Mouse (Mus musculus) myocyte (in vitro differentiated cells): ENCODE data around the gene Tiam1. TPM values are rescaled to one million over a fixed set of nuclear protein-coding genes. Genes with fewer than 3 reads are reported as not detected.
A peak's percentile ranks its signal among the peaks of the same experiment; 100 is the strongest.

ENCODE experiments used
- H3K27me3 ChIP-seq: one replicate; pipeline ENCODE4 v1.6.1; 2011; ENCODE audit not compliant: control insufficient read depth, insufficient read depth, insufficient read length
- H3K36me3 ChIP-seq: one replicate; pipeline ENCODE4 v1.6.1; 2011; ENCODE audit not compliant: control insufficient read depth, insufficient read depth
- H3K4me2 ChIP-seq: one replicate; pipeline ENCODE4 v1.6.1; 2011; ENCODE audit warnings: low read depth, control low read depth
- H3K4me3 ChIP-seq: one replicate; pipeline ENCODE4 v1.5.1; 2011; ENCODE audit warnings: mild to moderate bottlenecking, control low read depth, moderate library complexity
- H3K79me2 ChIP-seq: one replicate; pipeline ENCODE4 v1.6.1; 2011; ENCODE audit not compliant: control insufficient read depth, insufficient read depth
- H3ac ChIP-seq: one replicate; pipeline ENCODE4 v1.6.1; 2011; ENCODE audit not compliant: control insufficient read depth, insufficient read length
- CEBPB ChIP-seq: IDR thresholded peaks from 2 replicates; pipeline ENCODE4 v1.6.1; 2011; ENCODE audit warnings: mild to moderate bottlenecking, moderate library complexity; ENCODE audit not compliant: poor library complexity, insufficient read depth, severe bottlenecking
- E2F4 ChIP-seq: IDR thresholded peaks from one replicate; pipeline ENCODE4 v1.6.1; 2011; ENCODE audit warnings: mild to moderate bottlenecking, control low read depth, moderate library complexity; ENCODE audit not compliant: insufficient read depth
- MAX ChIP-seq: IDR thresholded peaks from one replicate; pipeline ENCODE4 v1.6.1; 2011; ENCODE audit warnings: low read depth, mild to moderate bottlenecking, control low read depth
- MYOD1 ChIP-seq, 3 experiments: IDR thresholded peaks; one replicate each; pipeline ENCODE4 v1.6.1; 2011; ENCODE audit warnings: control low read depth in 2 of 3, low read depth in 2 of 3, mild to moderate bottlenecking in 2 of 3, moderate library complexity in 1 of 3; ENCODE audit not compliant: insufficient read length in 2 of 3, control insufficient read depth in 1 of 3
- MYOG ChIP-seq, 3 experiments: IDR thresholded peaks; one replicate each; pipeline ENCODE4 v1.6.1; 2011; ENCODE audit warnings: control low read depth in 2 of 3, low read depth in 2 of 3, mild to moderate bottlenecking in 2 of 3; ENCODE audit not compliant: insufficient read length in 2 of 3, control insufficient read depth in 1 of 3, insufficient read depth in 1 of 3
- POLR2A ChIP-seq: IDR thresholded peaks from one replicate; pipeline ENCODE4 v1.6.1; 2011; ENCODE audit warnings: low read depth, mild to moderate bottlenecking, control low read depth, moderate library complexity; ENCODE audit not compliant: insufficient read length
- POLR2AphosphoS2 ChIP-seq: IDR thresholded peaks from one replicate; pipeline ENCODE4 v1.6.1; 2011; ENCODE audit warnings: low read depth, control low read depth; ENCODE audit not compliant: insufficient read length
- REST ChIP-seq: IDR thresholded peaks from one replicate; pipeline ENCODE4 v1.6.1; 2011; ENCODE audit warnings: mild to moderate bottlenecking, control low read depth, moderate library complexity; ENCODE audit not compliant: insufficient read depth, insufficient read length
- SRF ChIP-seq: IDR thresholded peaks from one replicate; pipeline ENCODE4 v1.6.1; 2011; ENCODE audit warnings: low read depth; ENCODE audit not compliant: control insufficient read depth, insufficient read length
- TCF12 ChIP-seq: IDR thresholded peaks from one replicate; pipeline ENCODE4 v1.6.1; 2011; ENCODE audit warnings: mild to moderate bottlenecking, control low read depth; ENCODE audit not compliant: poor library complexity, insufficient read depth, severe bottlenecking
- TCF3 ChIP-seq: IDR thresholded peaks from one replicate; pipeline ENCODE4 v1.6.1; 2011; ENCODE audit warnings: low read depth, control low read depth; ENCODE audit not compliant: insufficient read length
- USF1 ChIP-seq: IDR thresholded peaks from one replicate; pipeline ENCODE4 v1.6.1; 2011; ENCODE audit warnings: low read depth, mild to moderate bottlenecking, control low read depth, moderate library complexity
- polyA plus RNA-seq: library from polyadenylated mRNA; unstranded; fragments of >200 nt; fragmentation: generic; extraction: Trizol; gene quantifications from one replicate; pipeline ENCODE4 v1.2.1, GENCODE M21; 2012; ENCODE audit warnings: missing spikeins

Tiam1 gene
- polyA plus RNA-seq = 2.2 TPM

GRCm38 (mm10) chr16:90143760-90144516 is at the start of gene Tiam1:
Gene Tiam1 (minus strand): TSS chr16:90143769.
- TF ChIP-seq POLR2A = peak; percentile 65
- peak; percentile 88 for TF ChIP-seq E2F4
- no peak for TF ChIP-seq MAX
- no peaks in the 10 kb centered on the region for H3K27me3 ChIP-seq
- peak within 1 kb of the TSS; percentile 80 for H3ac ChIP-seq
- no peaks in the 10 kb centered on the region for H3K36me3 ChIP-seq
- no peaks in the 10 kb centered on the region for H3K79me2 ChIP-seq
- peak within 1 kb of the TSS; percentile 41 for H3K4me3 ChIP-seq
- H3K4me2 ChIP-seq = peak within 1 kb of the TSS; percentile 91

GRCm38 (mm10) chr16:90191289-90191688 is 47.7 kb upstream of the Tiam1 start:
- no peak overlapping the region for H3K4me2 ChIP-seq
- no peaks in the 10 kb centered on the region for H3K27me3 ChIP-seq
- TF ChIP-seq MYOG (IDR thresholded peaks at IDR 0.05; ENCODE audit: control insufficient read depth in 1 of 3, insufficient read depth in 1 of 3, insufficient read length in 2 of 3, low read depth in 2 of 3) (no peak), USF1 (no peak), MYOD1 (IDR thresholded peaks at IDR 0.05; ENCODE audit: control insufficient read depth in 1 of 3, insufficient read length in 2 of 3, low read depth in 2 of 3) (no peak), SRF (no peak), CEBPB (no peak), POLR2AphosphoS2 (no peak)
- no peaks in the 10 kb centered on the region for H3K36me3 ChIP-seq
- no peak overlapping the region for H3K4me3 ChIP-seq
- H3ac ChIP-seq = no peak overlapping the region
- H3K79me2 ChIP-seq = no peaks in the 10 kb centered on the region

DNA sequence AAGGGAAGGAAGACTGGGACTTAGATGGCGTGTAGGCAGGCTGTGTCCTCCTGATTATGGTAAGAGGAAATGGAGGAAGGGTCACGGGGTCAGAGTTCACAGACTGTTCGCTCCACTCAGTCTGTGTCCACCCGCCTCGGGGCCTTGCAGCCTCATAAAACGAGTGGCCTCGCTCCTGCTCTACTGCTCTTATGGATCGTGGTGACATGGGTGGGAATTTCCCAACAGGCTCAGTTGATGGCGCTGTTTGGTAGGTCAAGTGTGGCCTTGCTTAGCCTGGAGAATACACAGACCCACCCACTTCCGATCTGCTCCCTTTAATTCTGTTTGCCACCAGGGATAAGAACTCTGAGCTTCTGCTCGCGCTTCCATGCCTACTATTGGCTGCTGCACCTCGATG is 43.9 kb upstream of the Tiam1 start:
- H3K4me3 ChIP-seq = no peak overlapping the region
- no peak overlapping the region for H3K4me2 ChIP-seq
- H3K79me2 ChIP-seq = no peaks in the 10 kb centered on the region
- no peak overlapping the region for H3ac ChIP-seq
- H3K27me3 ChIP-seq = no peaks in the 10 kb centered on the region
- H3K36me3 ChIP-seq = no peaks in the 10 kb centered on the region
- TF ChIP-seq SRF (no peak), POLR2A (no peak), REST (no peak), MYOG (IDR thresholded peaks at IDR 0.05; ENCODE audit: control insufficient read depth in 1 of 3, insufficient read depth in 1 of 3, insufficient read length in 2 of 3, low read depth in 2 of 3) (no peak), POLR2AphosphoS2 (no peak), MYOD1 (IDR thresholded peaks at IDR 0.05; ENCODE audit: control insufficient read depth in 1 of 3, insufficient read length in 2 of 3, low read depth in 2 of 3) (no peak), TCF12 (no peak), CEBPB (no peak)

DNA sequence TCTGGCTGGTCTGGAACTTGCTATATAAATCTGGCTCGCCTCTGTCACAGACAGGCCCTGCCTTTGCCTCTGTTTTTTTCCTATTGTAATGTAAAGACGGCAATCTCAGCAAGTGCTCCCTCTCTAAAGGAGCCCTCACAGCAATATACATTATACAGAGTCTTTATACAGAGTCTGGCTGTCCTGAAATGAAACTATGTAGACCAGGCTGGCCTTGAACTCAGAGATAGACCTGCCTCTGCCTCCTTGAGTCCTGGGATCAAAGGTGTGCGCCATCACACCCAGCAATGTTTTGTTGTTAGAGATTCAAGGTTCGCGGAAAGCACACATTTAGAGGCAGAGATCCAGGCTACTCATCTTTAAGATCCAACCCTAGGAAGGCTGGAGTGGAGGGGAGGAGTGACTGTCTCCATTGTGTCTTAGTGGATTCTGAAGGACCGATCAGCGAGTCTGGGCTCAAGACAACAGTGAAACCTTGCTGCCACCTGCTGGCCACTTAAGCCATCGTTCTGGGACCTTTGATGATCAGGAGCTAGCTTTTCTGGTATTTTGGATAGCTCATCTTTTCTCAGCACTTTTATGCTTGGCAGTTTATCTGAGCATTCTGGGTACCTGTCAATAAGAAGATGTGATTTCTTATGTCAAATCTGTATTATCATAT is 42.5 kb upstream of the Tiam1 start:
- H3ac ChIP-seq = no peak overlapping the region
- no peak overlapping the region for H3K4me3 ChIP-seq
- H3K36me3 ChIP-seq = no peaks in the 10 kb centered on the region
- H3K79me2 ChIP-seq = no peaks in the 10 kb centered on the region
- H3K4me2 ChIP-seq = no peak overlapping the region
- no peaks in the 10 kb centered on the region for H3K27me3 ChIP-seq
- no peak for TF ChIP-seq CEBPB

- Histone ChIP-seq H3K36me3 (no peaks in the 10 kb centered on the region), H3K79me2 (no peaks in the 10 kb centered on the region), H3ac (no peak overlapping the region), H3K4me3 (no peak overlapping the region), H3K4me2 (no peak overlapping the region), H3K27me3 (no peaks in the 10 kb centered on the region)
- no peak for TF ChIP-seq POLR2AphosphoS2
- TF ChIP-seq MAX = no peak
- TF ChIP-seq SRF = no peak
- no peak for TF ChIP-seq TCF3
- TF ChIP-seq USF1 = no peak
- TF ChIP-seq POLR2A = no peak
- no peak for TF ChIP-seq MYOD1 (IDR thresholded peaks at IDR 0.05; ENCODE audit: control insufficient read depth in 1 of 3, insufficient read length in 2 of 3, low read depth in 2 of 3)
- no peak for TF ChIP-seq E2F4
- no peak for TF ChIP-seq TCF12
- no peak for TF ChIP-seq MYOG (IDR thresholded peaks at IDR 0.05; ENCODE audit: control insufficient read depth in 1 of 3, insufficient read depth in 1 of 3, insufficient read length in 2 of 3, low read depth in 2 of 3)
- TF ChIP-seq CEBPB = no peak
- no peak for TF ChIP-seq REST
Observed at GRCm38 (mm10) chr16:90184135-90184534, 40.6 kb upstream of the Tiam1 start.
